Mouse (Mus musculus): ENCODE data around the gene Sept5. TPM values are rescaled to one million over a fixed set of nuclear protein-coding genes. Genes with fewer than 3 reads are reported as not detected.

The Sept5 gene
- 274 and 303 TPM in 2 replicates for polyA plus RNA-seq (2012; rRNA removed)

GRCm38 (mm10) chr16:18629390-18630231 lies at the start of gene Sept5:
Sept5 (minus strand) TSS chr16:18629954.

GRCm38 (mm10) chr16:18626376-18626878 lies 3.3 kb downstream of the Sept5 start, which contains the start of gene Gm49601:
Gm49601 (minus strand) TSS chr16:18626427.

DNA sequence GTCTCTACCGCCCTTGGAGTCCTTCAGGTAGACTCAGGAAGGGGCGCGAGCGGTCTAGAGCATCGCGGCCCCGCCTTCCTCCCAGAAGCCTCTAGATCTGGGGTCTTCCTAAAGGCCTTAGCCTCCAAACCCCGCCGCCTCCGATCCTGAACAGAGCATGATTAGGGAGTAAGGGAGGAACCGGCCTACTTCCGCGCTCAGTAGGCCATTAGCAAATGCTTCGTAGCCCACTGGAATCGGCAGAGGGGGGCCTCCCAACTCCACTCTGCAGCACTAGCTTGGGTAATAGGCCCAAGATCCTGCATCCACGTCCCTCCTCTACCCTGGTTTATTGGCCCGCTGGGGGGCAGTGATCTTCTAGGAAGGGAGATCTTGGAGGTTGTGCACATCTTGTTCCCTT lies 7.7 kb downstream of the Sept5 start, which contains the start of gene Gp1bb:
Gene Gp1bb (minus strand): TSS at position 385 of the 400 bp plus-strand sequence.

DNA sequence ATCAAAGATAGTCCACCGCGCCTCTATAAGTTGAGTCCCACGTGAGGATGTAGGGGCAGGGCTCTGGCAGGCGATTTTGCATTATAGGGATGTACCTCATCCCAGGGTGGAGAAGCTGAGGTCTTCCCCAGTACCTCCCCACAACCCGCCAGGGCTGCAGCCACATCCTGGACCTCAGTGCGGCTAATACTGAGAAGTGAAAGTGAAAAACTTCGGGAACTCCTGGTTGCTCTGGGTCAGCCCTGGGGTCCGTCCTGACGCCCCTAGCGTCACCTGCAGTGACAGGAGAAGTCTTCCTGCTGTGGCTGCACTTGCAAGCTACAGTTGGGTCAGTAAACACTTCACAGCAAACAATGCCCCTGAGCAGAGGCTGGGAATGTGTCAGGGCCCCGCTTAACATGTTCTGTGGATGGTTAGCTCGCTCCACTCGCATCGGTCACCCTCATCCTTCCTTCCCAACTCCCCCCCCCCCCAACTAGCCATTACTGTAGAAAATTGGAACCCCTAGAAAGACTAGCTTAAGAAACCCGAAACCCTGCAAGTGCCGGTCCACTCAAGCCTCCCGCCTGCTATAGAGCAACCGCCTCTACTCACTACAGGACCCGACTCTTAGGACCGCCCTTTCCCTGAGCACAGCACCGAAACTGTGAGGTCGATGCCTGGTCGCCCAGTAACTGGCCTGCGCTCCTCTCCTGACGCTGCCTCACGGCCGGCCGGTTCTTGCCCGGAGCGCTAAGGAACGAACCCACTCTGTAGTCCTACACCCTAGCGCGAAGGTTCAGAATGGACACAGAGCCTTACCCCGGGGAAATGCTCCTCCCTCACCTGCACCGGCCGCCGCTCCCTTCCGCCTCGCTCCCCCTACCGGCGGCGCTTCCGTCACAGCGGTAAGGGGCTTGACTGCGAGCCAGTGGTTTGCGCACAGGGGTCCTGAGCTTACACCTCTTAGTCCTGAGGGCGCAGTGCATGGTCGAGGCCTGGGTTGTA lies 39.7 kb downstream of the Sept5 start, which contains the start of gene Tbx1:
Gene Tbx1 (minus strand): TSS at position 868 of the 987 bp plus-strand sequence.

Other genes with a start within 250 kb of the Sept5 start
- 19.2 and 20.1 TPM in 2 replicates for gene Txnrd2, start 203.6 kb downstream of the Sept5 start, polyA plus RNA-seq (2012; rRNA removed)
- 57.9 and 65.8 TPM in 2 replicates for gene Comt, start 203.1 kb downstream of the Sept5 start, polyA plus RNA-seq (2012; rRNA removed)
- gene Gnb1l, start 131.2 kb downstream of the Sept5 start, polyA plus RNA-seq (2012; rRNA removed): 12.7 and 15.1 TPM in 2 replicates
- gene Rtl10, start 131.1 kb downstream of the Sept5 start, polyA plus RNA-seq (2012; rRNA removed): 7.7 and 10.5 TPM in 2 replicates
- gene Tbx1, start 39.3 kb downstream of the Sept5 start, polyA plus RNA-seq (2012; rRNA removed): 1.3 and 6.8 TPM in 2 replicates
- gene Gp1bb, start 7.6 kb downstream of the Sept5 start, polyA plus RNA-seq (2012; rRNA removed): 13.7 and 16.3 TPM in 2 replicates
- gene Gm49601, start 3.5 kb downstream of the Sept5 start, polyA plus RNA-seq (2012; rRNA removed): 101 and 103 TPM in 2 replicates
- gene Cldn5, start 146.9 kb upstream of the Sept5 start, polyA plus RNA-seq (2012; rRNA removed): 90.4 and 93.1 TPM in 2 replicates
- gene Ufd1, start 181.8 kb upstream of the Sept5 start, polyA plus RNA-seq (2012; rRNA removed): 79.7 and 84.8 TPM in 2 replicates
- gene Cdc45, start 182.0 kb upstream of the Sept5 start, polyA plus RNA-seq (2012; rRNA removed): 28.2 and 34.5 TPM in 2 replicates
- 34.8 and 40.7 TPM in 2 replicates for gene 2510002D24Rik, start 206.6 kb upstream of the Sept5 start, polyA plus RNA-seq (2012; rRNA removed)
- gene Gm28539, start 206.6 kb upstream of the Sept5 start, polyA plus RNA-seq (2012; rRNA removed): 0.93 and 3.8 TPM in 2 replicates
- gene Mrpl40, start 246.9 kb upstream of the Sept5 start, polyA plus RNA-seq (2012; rRNA removed): 31.1 and 32.3 TPM in 2 replicates
- gene Hira, start 247.1 kb upstream of the Sept5 start, polyA plus RNA-seq (2012; rRNA removed): 93.5 and 103 TPM in 2 replicates

All from central nervous system, embryonic 14 days (tissue).